Mouse (Mus musculus) kidney, adult 2 months (tissue): ENCODE results near the gene Gm5624. TPM values are rescaled to one million over a fixed set of nuclear protein-coding genes. Genes with fewer than 3 reads are reported as not detected.
"Not testable (repeated sequence)": the region's sequence is repeated elsewhere in the genome, so short reads cannot be mapped to it uniquely, and the experiment has no call there.

ENCODE experiments used
- DNase-seq: peaks from one replicate; pipeline ENCODE4 v3.0.0; 2021
- H3K27ac ChIP-seq: fragments of 200-500 bp; 2 replicates; pipeline ENCODE4 v1.5.1; 2012; ENCODE audit warnings: low read depth, low read length, control low read depth, inconsistent platforms; ENCODE audit not compliant: insufficient read depth
- H3K27me3 ChIP-seq: fragments of 200-500 bp; replicated peaks from 2 replicates; pipeline ENCODE4 v1.6.1; 2012; ENCODE audit warnings: mild to moderate bottlenecking, moderate library complexity, low read length, inconsistent platforms; ENCODE audit not compliant: control insufficient read depth, insufficient read depth
- H3K36me3 ChIP-seq: fragments of 200-500 bp; 2 replicates; pipeline ENCODE4 v1.6.1; 2012; ENCODE audit warnings: mild to moderate bottlenecking, moderate library complexity, low read length, inconsistent platforms; ENCODE audit not compliant: control insufficient read depth, insufficient read depth
- H3K4me1 ChIP-seq: fragments of 200-500 bp; 2 replicates; pipeline ENCODE4 v1.6.1; 2011; ENCODE audit warnings: low read length; ENCODE audit not compliant: control insufficient read depth, insufficient read depth
- H3K4me3 ChIP-seq: fragments of 200-500 bp; 2 replicates; pipeline ENCODE4 v1.5.1; 2011; ENCODE audit warnings: mild to moderate bottlenecking, low read depth, low read length, control low read depth; ENCODE audit not compliant: insufficient read depth
- WGBS: fragments of 180-500 bp; shearing (Covaris S2); methylation state at CpG from one replicate; pipeline ENCODE4 v1.1.7; 2018; 5-methylcytosine and 5-hydroxymethylcytosine counted together
- polyA plus RNA-seq: library from polyadenylated mRNA; depleted of rRNA; stranded (reverse); fragments of >200 nt; gene quantifications from 2 replicates; pipeline ENCODE4 v1.2.3, GENCODE M21; 2012; rRNA removed

Gene Gm5624
- polyA plus RNA-seq, result not detected in 2 replicates

- not testable (repeated sequence) for H3K4me3 ChIP-seq, DNase-seq, H3K27me3 ChIP-seq, H3K36me3 ChIP-seq, H3K27ac ChIP-seq, H3K4me1 ChIP-seq
- 72% methylated on average over 4 of the region's 4 CpGs for WGBS
Measured at GRCm38 (mm10) chr14:44627737-44628136, at the start of gene Gm5624. Gene Gm5624, minus strand, starts transcription at chr14:44627938.

GRCm38 (mm10) chr14:44591765-44592164, 36.0 kb downstream of the Gm5624 start:
- peak; percentile 4 for DNase-seq
- H3K4me3 ChIP-seq, H3K27ac ChIP-seq, H3K36me3 ChIP-seq, H3K27me3 ChIP-seq, H3K4me1 ChIP-seq: not testable (repeated sequence)
- WGBS, result 64% methylated on average over 2 of the region's 2 CpGs

GRCm38 (mm10) chr14:44582853-44583252, 44.9 kb downstream of the Gm5624 start, which contains the start of gene Gm8247:
Gene Gm8247, plus strand, starts transcription at chr14:44583153.
- not testable (repeated sequence) for H3K27me3 ChIP-seq, H3K4me3 ChIP-seq, H3K27ac ChIP-seq, DNase-seq, H3K4me1 ChIP-seq, H3K36me3 ChIP-seq
- 92% methylated on average over 4 of the region's 4 CpGs for WGBS

GRCm38 (mm10) chr14:44547961-44548360, 79.8 kb downstream of the Gm5624 start:
- H3K4me3 ChIP-seq, H3K36me3 ChIP-seq, H3K27ac ChIP-seq, H3K4me1 ChIP-seq, H3K27me3 ChIP-seq, DNase-seq: not testable (repeated sequence)
- WGBS, result 77% methylated on average over 5 of the region's 5 CpGs

GRCm38 (mm10) chr14:44517976-44518375, 109.8 kb downstream of the Gm5624 start, which contains the start of gene Gm17093:
Gene Gm17093, plus strand, starts transcription at chr14:44518276.
- H3K27me3 ChIP-seq, DNase-seq, H3K4me1 ChIP-seq, H3K36me3 ChIP-seq, H3K27ac ChIP-seq, H3K4me3 ChIP-seq: not testable (repeated sequence)
- 87% methylated on average over 5 of the region's 5 CpGs for WGBS

Other genes with a start within 250 kb of the Gm5624 start
- gene Gm3371, start 217.2 kb downstream of the Gm5624 start, polyA plus RNA-seq, result not detected in 2 replicates
- gene Gm8232, start 194.3 kb downstream of the Gm5624 start, polyA plus RNA-seq, result not detected in 2 replicates
- not detected in 2 replicates for gene BC061237, start 135.5 kb downstream of the Gm5624 start, polyA plus RNA-seq
- gene Gm17093, start 109.7 kb downstream of the Gm5624 start, polyA plus RNA-seq, result not detected in 2 replicates
- gene Gm8247, start 44.8 kb downstream of the Gm5624 start, polyA plus RNA-seq, result not detected in 2 replicates
- not detected in 2 replicates for gene Gm8257, start 78.5 kb upstream of the Gm5624 start, polyA plus RNA-seq
- not detected in 2 replicates for gene Gm8267, start 122.4 kb upstream of the Gm5624 start, polyA plus RNA-seq
- not detected in 2 replicates for gene Ptgdr, start 231.4 kb upstream of the Gm5624 start, polyA plus RNA-seq